Mouse (Mus musculus) ES-E14 (cell line): ENCODE measurements around the gene Rps6ka5. TPM values are rescaled to one million over a fixed set of nuclear protein-coding genes. Genes with fewer than 3 reads are reported as not detected.

Experiments used
- DNase-seq: peaks from one replicate; pipeline ENCODE4 v3.0.0-alpha.2; 2013; ENCODE audit warnings: low read depth, low spot score
- H3K27ac ChIP-seq: 2 replicates; pipeline ENCODE4 v1.5.1; 2012; ENCODE audit warnings: low read depth, mild to moderate bottlenecking, low read length, moderate library complexity, mixed read lengths; ENCODE audit not compliant: poor library complexity, insufficient read depth, severe bottlenecking
- H3K36me3 ChIP-seq: 2 replicates; pipeline ENCODE4 v1.6.1; 2012; ENCODE audit warnings: mild to moderate bottlenecking, low read length, moderate library complexity, mixed read lengths; ENCODE audit not compliant: control insufficient read depth, poor library complexity, insufficient read depth, severe bottlenecking
- H3K4me1 ChIP-seq, 2 experiments: fragments of 150-350 bp in 1 of 2; sonication (generic) in 1 of 2; 2 replicates each; pipeline ENCODE4 v1.6.1; 2012; ENCODE audit warnings: low read length in 2 of 2, mild to moderate bottlenecking in 1 of 2, mixed read lengths in 1 of 2; ENCODE audit not compliant: control insufficient read depth in 2 of 2, insufficient read depth in 2 of 2, poor library complexity in 1 of 2
- H3K4me3 ChIP-seq, 2 experiments: fragments of 150-350 bp in 1 of 2; sonication (generic) in 1 of 2; 2 replicates each; pipeline ENCODE4 v1.5.1; 2012; ENCODE audit warnings: low read length in 2 of 2, low read depth in 1 of 2, mild to moderate bottlenecking in 1 of 2, mixed read lengths in 1 of 2; ENCODE audit not compliant: insufficient read depth in 1 of 2, poor library complexity in 1 of 2, severe bottlenecking in 1 of 2
- H3K9ac ChIP-seq: 2 replicates; pipeline ENCODE4 v1.6.1; 2012; ENCODE audit warnings: low read depth, mild to moderate bottlenecking, low read length, mixed read lengths; ENCODE audit not compliant: poor library complexity, insufficient read depth, severe bottlenecking
- H3K9me3 ChIP-seq: fragments of 150-350 bp; sonication (generic); 2 replicates; pipeline ENCODE4 v1.6.1; 2012; ENCODE audit warnings: low read depth, mild to moderate bottlenecking, low read length; ENCODE audit not compliant: control insufficient read depth, insufficient read depth
- CHD2 ChIP-seq: IDR thresholded peaks from 2 replicates; pipeline ENCODE4 v1.6.1; 2014; ENCODE audit warnings: mild to moderate bottlenecking, low read depth, low read length, inconsistent platforms
- HCFC1 ChIP-seq: IDR thresholded peaks from 2 replicates; pipeline ENCODE4 v1.6.1; 2012; ENCODE audit warnings: low read length, inconsistent platforms, borderline replicate concordance; ENCODE audit not compliant: insufficient read depth
- MAFK ChIP-seq: IDR thresholded peaks from 2 replicates; pipeline ENCODE4 v1.6.1; 2014; ENCODE audit warnings: mild to moderate bottlenecking, low read depth, low read length, inconsistent platforms; ENCODE audit not compliant: insufficient read depth
- ZC3H11A ChIP-seq: IDR thresholded peaks from 2 replicates; pipeline ENCODE4 v1.6.1; 2012; ENCODE audit warnings: low read depth, mild to moderate bottlenecking, inconsistent platforms, low read length, borderline replicate concordance
- ZNF384 ChIP-seq: IDR thresholded peaks from 2 replicates; pipeline ENCODE4 v1.6.1; 2012; ENCODE audit warnings: low read depth, low read length, inconsistent platforms
- in situ Hi-C, 2 experiments: fragments of 600-800 bp; cut with MboI; formaldehyde crosslinking; loops; one replicate each; pipeline ENCODE4 v1.15.1; 2025; ENCODE audit warnings: low sequenced_read_pairs in 2 of 2, inconsistent platforms in 1 of 2; ENCODE audit not compliant: unreplicated experiment in 2 of 2
- total RNA-seq: library from RNA; depleted of rRNA; stranded (reverse); fragments of 300-350 nt; gene quantifications from 2 replicates; pipeline ENCODE4 v1.2.3, GENCODE M21; 2012

Rps6ka5 gene
- total RNA-seq, 1 experiment: 5.5 TPM

GRCm38 (mm10) chr12:100762663-100763425, 36.1 kb upstream of the Rps6ka5 start:
- H3K4me3 ChIP-seq: no peak overlapping the region
- in situ Hi-C loops: no loop called here
- H3K36me3 ChIP-seq: no peaks in the 10 kb centered on the region
- DNase-seq: no peak
- no peak overlapping the region for H3K9ac ChIP-seq
- no peak for TF ChIP-seq HCFC1
- TF ChIP-seq CHD2: no peak
- TF ChIP-seq MAFK: no peak
- no peak for TF ChIP-seq ZC3H11A
- no peak for TF ChIP-seq ZNF384
- no peaks in the 10 kb centered on the region for H3K9me3 ChIP-seq
- no peak overlapping the region for H3K27ac ChIP-seq
- H3K4me1 ChIP-seq: peaks cover 0 to under 1% of the 10 kb centered on the region in 2 experiments; a peak in 2 of 4 replicates

GRCm38 (mm10) chr12:100757427-100757826, 30.6 kb upstream of the Rps6ka5 start:
- DNase-seq: no peak
- no peaks in the 10 kb centered on the region for H3K9me3 ChIP-seq
- H3K9ac ChIP-seq: no peak overlapping the region
- in situ Hi-C loops: no loop called here
- TF ChIP-seq MAFK: no peak
- H3K36me3 ChIP-seq: no peaks in the 10 kb centered on the region
- peaks cover 0 to 11% of the 10 kb centered on the region in 2 experiments; a peak in 2 of 4 replicates for H3K4me1 ChIP-seq
- H3K4me3 ChIP-seq: no peak overlapping the region
- H3K27ac ChIP-seq: no peak overlapping the region

GRCm38 (mm10) chr12:100753716-100754115, 26.9 kb upstream of the Rps6ka5 start:
- Histone ChIP-seq H3K9me3 (no peaks in the 10 kb centered on the region), H3K36me3 (no peaks in the 10 kb centered on the region), H3K4me1 (peaks cover 0 to 11% of the 10 kb centered on the region in 2 experiments; a peak in 2 of 4 replicates), H3K27ac (no peak overlapping the region), H3K4me3 (no peak overlapping the region), H3K9ac (no peak overlapping the region)
- in situ Hi-C loops: no loop called here
- DNase-seq: no peak
- TF ChIP-seq ZNF384 (no peak), CHD2 (no peak), ZC3H11A (no peak), MAFK (no peak), HCFC1 (no peak)

- TF ChIP-seq ZNF384 (no peak), MAFK (no peak), CHD2 (no peak), HCFC1 (no peak)
- peaks cover 0 to 11% of the 10 kb centered on the region in 2 experiments; a peak in 2 of 4 replicates for H3K4me1 ChIP-seq
- no peak overlapping the region for H3K4me3 ChIP-seq
- H3K9me3 ChIP-seq: no peaks in the 10 kb centered on the region
- no peak for DNase-seq
- H3K27ac ChIP-seq: no peak overlapping the region
- in situ Hi-C loops: no loop called here
- H3K9ac ChIP-seq: no peak overlapping the region
- H3K36me3 ChIP-seq: no peaks in the 10 kb centered on the region
Observed at GRCm38 (mm10) chr12:100752977-100753376, 26.2 kb upstream of the Rps6ka5 start.

- Histone ChIP-seq H3K4me1 (no peaks in the 10 kb centered on the region), H3K9ac (no peak overlapping the region), H3K9me3 (no peaks in the 10 kb centered on the region), H3K36me3 (no peaks in the 10 kb centered on the region), H3K27ac (no peak overlapping the region), H3K4me3 (no peak overlapping the region)
- TF ChIP-seq ZC3H11A: no peak
- TF ChIP-seq MAFK: no peak
- TF ChIP-seq CHD2: no peak
- no peak for TF ChIP-seq ZNF384
- DNase-seq: no peak
- in situ Hi-C loops: no loop called here
Observed at GRCm38 (mm10) chr12:100742468-100742867, 15.7 kb upstream of the Rps6ka5 start.
